Mouse (Mus musculus) stomach, embryonic 16.5 days (tissue): ENCODE measurements at regions not wholly inside any gene's neighbourhood (a gene's known extent, or its start where the extent isn't known, plus 50 kb on each side); places are given as distances from the start of the nearest gene placed in this dataset. TPM values are rescaled to one million over a fixed set of nuclear protein-coding genes. Genes with fewer than 3 reads are reported as not detected.

Source experiments
- ATAC-seq: fragments of 200-750 bp; cut with Nextera tagmentation; 2 replicates; pipeline ENCODE4 v1.8.0; 2017; ENCODE audit warnings: moderate number of reproducible peaks, moderate TSS enrichment; ENCODE audit not compliant: insufficient read depth, low FRiP score
- H3K27ac ChIP-seq: fragments of 300-500 bp; sonication (generic); 2 replicates; pipeline ENCODE4 v1.5.1; 2014; ENCODE audit warnings: low read length
- H3K27me3 ChIP-seq: fragments of 300-500 bp; sonication (generic); 2 replicates; pipeline ENCODE4 v1.6.1; 2014; ENCODE audit warnings: low read length, control low read depth, mixed read lengths; ENCODE audit not compliant: control insufficient read depth, insufficient read depth
- H3K36me3 ChIP-seq: fragments of 300-500 bp; sonication (generic); 2 replicates; pipeline ENCODE4 v1.6.1; 2014; ENCODE audit warnings: low read length; ENCODE audit not compliant: control insufficient read depth, insufficient read depth
- H3K4me1 ChIP-seq: fragments of 300-500 bp; sonication (generic); 2 replicates; pipeline ENCODE4 v1.6.1; 2014; ENCODE audit warnings: low read length, control low read depth, mixed read lengths; ENCODE audit not compliant: control insufficient read depth, insufficient read depth
- H3K4me2 ChIP-seq: fragments of 300-500 bp; sonication (generic); 2 replicates; pipeline ENCODE4 v1.6.1; 2014; ENCODE audit warnings: low read depth, low read length, mixed read lengths
- H3K4me3 ChIP-seq: fragments of 300-500 bp; sonication (generic); replicated peaks from 2 replicates; pipeline ENCODE4 v1.5.1; 2014; ENCODE audit warnings: mild to moderate bottlenecking, low read length
- H3K9ac ChIP-seq: fragments of 300-500 bp; sonication (generic); 2 replicates; pipeline ENCODE4 v1.6.1; 2014; ENCODE audit warnings: low read length
- H3K9me3 ChIP-seq: fragments of 300-500 bp; sonication (generic); replicated peaks from 2 replicates; pipeline ENCODE4 v1.6.1; 2016; ENCODE audit warnings: low read length, control low read depth; ENCODE audit not compliant: control insufficient read depth
- WGBS: fragments of 180-500 bp; shearing (Covaris S2); extraction: QIAGEN DNeasy Blood & Tissue Kit; methylation state at CpG from one replicate; pipeline ENCODE4 v1.1.7; 2014; 5-methylcytosine and 5-hydroxymethylcytosine counted together
- microRNA-seq: library from miRNA; unstranded; fragments of <30 nt; microRNA quantifications from one replicate; pipeline ENCODE4, GENCODE M21; 2016

DNA sequence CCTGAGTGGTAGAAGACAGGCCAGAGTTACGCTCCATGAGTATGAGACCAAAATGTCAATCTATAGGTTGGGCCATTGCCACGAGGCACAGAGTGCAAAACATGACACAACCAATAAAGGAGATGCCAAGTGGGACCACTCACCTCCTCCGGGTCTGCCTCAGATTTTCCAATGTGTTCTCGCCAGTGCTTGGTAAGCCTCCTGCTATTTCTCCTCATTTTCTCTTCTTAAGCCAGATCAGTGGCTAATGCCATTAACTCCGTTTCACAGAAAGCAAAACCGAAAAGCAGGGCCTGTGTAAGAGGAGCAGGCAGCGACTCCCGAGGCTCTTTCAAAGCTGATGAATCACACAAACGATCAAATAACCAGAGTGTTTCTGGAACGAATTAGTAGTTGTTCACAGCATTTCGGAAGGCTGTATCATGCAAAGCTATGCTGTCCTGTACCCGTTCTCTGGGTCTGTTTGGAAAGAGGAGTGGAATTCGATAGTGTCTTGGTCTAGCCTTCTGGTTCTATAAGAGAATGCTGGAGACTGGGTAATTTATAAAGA, 59.7 kb upstream of the Gm10320 start:
- H3K4me2 ChIP-seq: no peak overlapping the region
- WGBS: 82% methylated on average over 13 of the region's 13 CpGs
- ATAC-seq: no peak
- H3K36me3 ChIP-seq: no peaks in the 10 kb centered on the region
- H3K9me3 ChIP-seq: no peaks in the 10 kb centered on the region
- H3K4me3 ChIP-seq: no peak overlapping the region
- no peaks in the 10 kb centered on the region for H3K4me1 ChIP-seq
- H3K27ac ChIP-seq: no peak overlapping the region
- H3K9ac ChIP-seq: no peak overlapping the region
- H3K27me3 ChIP-seq: no peaks in the 10 kb centered on the region

DNA sequence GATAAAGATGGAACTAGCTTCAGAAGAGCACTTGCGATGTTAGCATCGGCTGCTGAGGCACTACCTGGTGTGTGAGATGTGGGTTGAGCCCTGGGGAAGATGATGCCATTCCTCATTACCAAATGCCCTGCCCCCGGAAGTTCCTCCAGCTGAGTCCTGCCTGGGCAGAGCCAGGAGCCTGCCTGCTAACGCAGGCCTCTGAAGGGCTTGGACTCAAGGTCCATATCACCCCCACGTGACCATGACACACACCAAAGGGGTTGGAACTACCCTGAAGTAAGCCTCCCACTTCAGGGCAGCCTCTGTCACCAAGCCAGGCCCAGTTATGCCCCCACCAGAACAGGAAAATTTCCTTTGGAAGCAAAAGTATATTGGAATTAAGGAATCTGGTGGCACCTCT, 55.4 kb upstream of the Gm10320 start:
- Histone ChIP-seq H3K4me3 (no peak overlapping the region), H3K9me3 (no peaks in the 10 kb centered on the region), H3K4me1 (no peaks in the 10 kb centered on the region; the same call in 1 of the 2 replicates), H3K27me3 (no peaks in the 10 kb centered on the region), H3K27ac (no peak overlapping the region), H3K36me3 (no peaks in the 10 kb centered on the region), H3K9ac (no peak overlapping the region), H3K4me2 (no peak overlapping the region)
- 63% methylated on average over 5 of the region's 5 CpGs for WGBS
- no peak for ATAC-seq

DNA sequence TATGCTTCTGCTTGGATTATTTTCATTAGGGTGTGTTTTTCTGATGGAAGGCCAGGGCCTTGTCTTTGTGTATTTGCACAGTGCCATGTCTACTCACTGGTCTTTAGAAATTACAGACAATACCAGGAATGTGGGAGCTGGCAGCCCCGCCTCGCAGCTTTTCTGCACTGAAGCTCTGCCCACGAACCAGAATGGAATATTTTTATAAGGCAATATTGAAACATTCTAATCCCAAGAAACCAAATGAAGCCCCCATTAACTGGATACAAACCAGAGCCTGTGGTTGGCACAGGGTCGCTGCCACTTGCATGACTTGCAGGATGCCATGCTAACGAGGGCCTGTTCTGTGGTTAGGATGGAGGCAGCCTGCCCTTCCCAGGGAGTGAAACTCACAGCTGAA, 54.3 kb upstream of the Gm10320 start:
- H3K4me3 ChIP-seq: no peak overlapping the region
- no peak overlapping the region for H3K9ac ChIP-seq
- ATAC-seq: no peak
- H3K4me2 ChIP-seq: no peak overlapping the region
- no peaks in the 10 kb centered on the region for H3K27me3 ChIP-seq
- no peaks in the 10 kb centered on the region; the same call in 1 of the 2 replicates for H3K4me1 ChIP-seq
- peak overlapping the region; percentile 37; the same call in 1 of the 2 replicates for H3K27ac ChIP-seq
- WGBS: 56% methylated on average over 5 of the region's 5 CpGs
- H3K9me3 ChIP-seq: no peaks in the 10 kb centered on the region
- no peaks in the 10 kb centered on the region for H3K36me3 ChIP-seq

DNA sequence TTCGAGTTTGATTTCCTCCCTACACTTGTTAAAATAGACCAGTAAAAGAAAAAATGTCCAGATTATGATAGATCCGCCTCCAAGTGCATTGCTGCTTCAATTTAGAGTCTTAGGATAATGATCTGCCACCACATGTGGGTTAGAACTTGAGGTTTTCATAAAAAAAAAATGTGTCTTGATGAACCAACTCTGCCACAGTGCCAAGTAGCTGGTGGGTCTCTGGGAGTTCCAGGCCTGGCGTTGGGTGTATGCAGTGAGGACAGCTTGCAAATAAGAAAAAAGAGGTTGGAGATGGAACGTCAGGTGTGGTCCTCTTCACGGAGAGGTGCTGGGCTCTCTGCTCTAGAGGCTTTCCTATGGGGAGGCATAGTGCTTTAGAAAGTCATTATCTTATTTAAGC, 53.6 kb upstream of the Gm10320 start:
- H3K9me3 ChIP-seq: no peaks in the 10 kb centered on the region
- no peak for ATAC-seq
- H3K4me1 ChIP-seq: no peaks in the 10 kb centered on the region; the same call in 1 of the 2 replicates
- no peaks in the 10 kb centered on the region for H3K36me3 ChIP-seq
- 70% methylated on average over 5 of the region's 5 CpGs for WGBS
- H3K27ac ChIP-seq: no peak overlapping the region; the same call in 1 of the 2 replicates
- no peak overlapping the region for H3K9ac ChIP-seq
- no peak overlapping the region for H3K4me2 ChIP-seq
- H3K4me3 ChIP-seq: no peak overlapping the region
- no peaks in the 10 kb centered on the region for H3K27me3 ChIP-seq

DNA sequence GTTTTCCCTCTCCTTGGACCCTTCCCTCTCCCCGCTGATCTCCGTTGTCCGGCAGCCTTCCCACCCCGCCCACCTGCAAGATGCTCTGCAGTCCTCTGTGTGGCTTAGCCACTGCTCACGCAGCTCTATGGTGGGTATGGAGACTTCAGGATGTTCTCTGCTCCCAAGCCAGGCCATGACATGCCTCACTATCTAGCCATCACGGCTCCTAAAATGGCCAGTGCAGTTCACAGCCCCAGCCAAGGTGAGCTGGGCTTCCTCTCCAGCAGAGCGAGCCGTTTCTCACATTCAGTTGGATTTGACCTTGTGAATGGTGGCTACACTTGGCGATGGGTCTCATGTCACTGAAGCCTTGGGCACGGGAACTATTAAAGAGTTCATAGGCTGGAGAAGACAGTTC, 52.2 kb upstream of the Gm10320 start:
- 93% methylated on average over 10 of the region's 10 CpGs for WGBS
- no peaks in the 10 kb centered on the region for H3K27me3 ChIP-seq
- no peaks in the 10 kb centered on the region; the same call in 1 of the 2 replicates for H3K4me1 ChIP-seq
- no peaks in the 10 kb centered on the region for H3K36me3 ChIP-seq
- no peak overlapping the region for H3K27ac ChIP-seq
- ATAC-seq: no peak
- no peak overlapping the region for H3K4me3 ChIP-seq
- H3K9ac ChIP-seq: no peak overlapping the region
- no peaks in the 10 kb centered on the region for H3K9me3 ChIP-seq
- H3K4me2 ChIP-seq: no peak overlapping the region

Small RNAs in the stretch of these regions (microRNA-seq; reads per million reads assigned to microRNA genes)
- not detected for gene Gm22698
